Mouse (Mus musculus) spleen, postnatal 14 days (tissue): ENCODE measurements around the gene Ptpn4.

Experiments used
- DNase-seq, 2 experiments: peaks; one replicate each; pipeline ENCODE4 v3.0.0; 2021 to 2022; ENCODE audit warnings: low spot score in 2 of 2

Ptpn4 gene

GRCm38 (mm10) chr1:119837035-119837751 lies at the start of gene Ptpn4:
Ptpn4 (minus strand) TSS chr1:119837613.
- peak; percentile 94 to 96 for DNase-seq

GRCm38 (mm10) chr1:119886320-119886719 lies 48.9 kb upstream of the Ptpn4 start:
- DNase-seq, result no peak

DNA sequence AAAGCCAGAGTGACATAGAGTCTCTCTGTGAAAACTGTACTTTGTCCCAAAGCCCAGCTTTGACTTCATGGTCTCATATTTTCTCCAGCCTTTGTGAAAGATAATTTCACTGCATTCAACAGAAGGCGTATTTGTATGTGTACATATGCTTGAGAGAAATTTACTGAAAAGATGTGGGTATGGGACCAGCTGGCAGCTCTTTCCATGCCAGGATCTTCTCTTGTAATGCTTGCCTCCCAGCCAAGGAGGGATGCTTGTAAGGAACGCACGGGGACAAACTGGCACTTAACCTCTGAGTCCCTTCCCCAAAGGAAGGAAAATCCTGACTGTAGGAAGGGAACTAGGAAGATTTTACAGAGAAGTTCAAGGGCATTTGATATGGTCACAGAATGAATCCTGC lies 46.9 kb upstream of the Ptpn4 start:
- DNase-seq, result no peak

DNA sequence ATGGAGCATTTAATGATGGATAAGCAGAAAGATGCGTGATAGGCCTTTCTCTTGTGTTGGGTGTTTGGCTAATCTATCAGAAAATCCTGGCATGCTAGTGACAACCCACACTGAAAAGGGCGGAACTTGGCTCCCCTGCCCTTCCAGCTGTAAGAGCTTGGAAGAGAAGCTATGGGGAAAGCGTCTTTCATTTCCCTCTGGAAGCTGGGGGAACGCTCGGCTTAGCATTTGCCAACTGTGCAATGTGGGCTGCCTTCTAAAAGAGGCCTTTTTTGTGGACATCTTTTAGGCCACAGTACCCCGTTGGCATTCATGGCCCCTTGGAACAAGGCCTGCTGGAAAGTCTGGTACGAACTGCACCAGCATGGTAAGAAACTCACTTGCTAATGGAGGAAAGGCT lies 41.5 kb upstream of the Ptpn4 start:
- no peak for DNase-seq

GRCm38 (mm10) chr1:119877469-119877868 lies 40.1 kb upstream of the Ptpn4 start:
- DNase-seq, result no peak

GRCm38 (mm10) chr1:119868395-119869161 lies 31.2 kb upstream of the Ptpn4 start:
- no peak for DNase-seq

- no peak for DNase-seq
Observed at GRCm38 (mm10) chr1:119867300-119867699, 29.9 kb upstream of the Ptpn4 start.

DNA sequence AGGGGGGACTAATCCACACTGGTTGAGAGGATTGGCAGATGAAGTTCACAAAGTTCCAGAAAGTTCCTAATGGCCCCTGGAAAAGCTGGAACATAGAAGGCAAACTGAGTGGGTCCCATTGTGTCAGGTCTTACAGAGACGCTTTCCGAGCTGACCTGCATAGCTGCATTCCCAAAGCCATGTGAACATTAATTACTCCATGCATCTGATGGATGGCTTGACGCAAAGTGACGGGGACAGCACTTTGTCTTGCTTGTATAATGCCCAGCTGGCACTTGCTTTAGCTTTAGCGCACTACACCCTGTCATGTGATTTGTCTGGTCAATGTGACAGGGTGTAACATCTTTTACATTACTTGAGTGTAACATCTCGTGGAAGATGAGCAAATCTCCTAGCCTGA lies 27.9 kb upstream of the Ptpn4 start:
- no peak for DNase-seq

DNA sequence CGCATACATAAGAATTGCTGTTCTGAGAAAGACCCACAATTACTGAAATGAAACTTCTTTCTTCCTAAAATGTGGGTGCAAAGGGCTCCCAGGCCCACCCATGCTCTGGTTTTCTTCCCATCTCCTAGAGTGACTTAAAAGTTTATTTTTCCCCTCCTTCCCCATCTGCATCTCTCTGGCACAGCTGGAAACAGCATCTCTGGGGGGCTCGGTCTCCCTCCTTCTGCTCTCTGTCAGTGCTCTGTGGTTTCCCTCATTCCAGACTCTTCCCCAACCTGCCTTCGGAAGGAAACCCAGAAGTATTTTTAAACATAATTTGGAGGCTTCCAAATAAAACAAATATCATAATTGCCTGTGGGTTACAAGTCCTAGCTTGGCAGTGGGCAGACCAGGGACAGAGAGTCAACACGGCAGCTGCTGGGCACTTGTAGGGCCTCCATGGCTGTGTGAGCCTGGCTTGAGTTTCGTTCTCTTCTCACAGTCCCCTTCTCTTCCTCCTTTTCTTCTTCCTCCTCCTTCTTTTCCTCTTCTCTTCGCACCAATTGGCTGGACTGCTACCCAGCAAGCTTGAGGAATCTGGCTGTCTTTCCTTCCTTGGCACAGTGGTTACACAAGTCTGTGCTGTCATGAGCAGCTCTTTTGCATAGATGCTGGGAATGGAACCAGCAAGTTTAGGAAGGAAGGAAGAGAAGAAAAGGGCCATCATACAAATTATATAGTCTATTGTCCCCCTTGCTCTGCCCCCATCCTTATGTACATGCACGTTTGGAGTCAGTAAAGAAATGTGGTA lies 26.3 kb upstream of the Ptpn4 start:
- no peak for DNase-seq

DNA sequence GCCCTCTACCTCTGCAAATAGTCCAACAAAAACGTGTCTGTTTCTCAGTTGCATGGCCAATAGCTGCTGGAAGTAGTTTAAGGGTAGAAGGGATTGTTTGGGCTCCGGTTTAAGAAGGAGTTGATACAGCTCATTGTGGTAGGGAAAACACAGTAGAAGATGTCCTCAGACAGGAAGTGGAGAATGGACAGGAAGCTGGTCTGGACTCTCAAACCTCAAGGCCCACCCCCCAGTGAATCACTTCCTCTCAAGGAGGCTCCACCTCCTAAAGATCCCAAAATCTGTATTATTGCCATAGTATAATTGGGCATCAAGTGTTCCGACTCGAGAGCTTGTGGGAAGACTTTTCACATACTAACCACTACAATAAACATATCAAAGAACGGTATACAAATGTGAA lies 22.2 kb upstream of the Ptpn4 start:
- no peak for DNase-seq

DNA sequence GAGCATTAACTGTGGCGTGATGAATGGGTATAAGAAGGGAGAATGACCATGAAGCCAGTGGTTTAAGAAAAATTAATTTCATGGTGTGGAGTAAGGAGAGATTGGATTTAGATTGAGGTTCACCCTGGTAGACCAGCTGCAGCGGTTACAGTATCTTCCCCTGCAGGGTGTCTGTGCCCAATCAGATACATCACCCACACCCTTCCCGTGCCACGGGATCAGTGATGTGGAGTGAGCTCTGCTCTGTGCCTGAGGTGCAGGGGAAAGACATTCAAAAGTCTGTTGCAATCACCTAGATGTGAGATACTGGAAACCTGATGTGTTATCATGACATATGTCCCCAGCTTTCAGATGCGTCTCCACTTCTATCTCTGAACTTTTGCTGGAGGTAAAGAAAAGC lies 15.6 kb upstream of the Ptpn4 start:
- DNase-seq, result no peak

DNA sequence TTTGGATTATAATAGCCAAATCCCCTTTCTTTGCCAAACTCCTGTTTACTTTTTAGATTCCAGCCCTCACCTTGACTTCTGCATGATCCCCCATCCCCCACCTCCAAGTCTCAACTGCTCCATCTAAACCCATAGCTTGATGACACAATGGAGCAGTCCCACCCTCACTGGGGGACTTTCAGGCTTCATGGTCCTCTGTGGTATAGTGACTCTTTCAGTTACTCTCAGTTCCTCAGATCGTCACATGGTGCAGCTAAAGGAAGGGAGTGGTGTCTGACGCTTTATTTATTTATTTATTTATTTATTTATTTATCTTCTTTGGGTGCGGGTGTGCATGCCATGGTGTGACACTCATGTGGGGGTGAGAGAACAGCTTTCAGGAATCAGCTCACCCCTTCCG lies 14.9 kb upstream of the Ptpn4 start:
- DNase-seq, result no peak

DNA sequence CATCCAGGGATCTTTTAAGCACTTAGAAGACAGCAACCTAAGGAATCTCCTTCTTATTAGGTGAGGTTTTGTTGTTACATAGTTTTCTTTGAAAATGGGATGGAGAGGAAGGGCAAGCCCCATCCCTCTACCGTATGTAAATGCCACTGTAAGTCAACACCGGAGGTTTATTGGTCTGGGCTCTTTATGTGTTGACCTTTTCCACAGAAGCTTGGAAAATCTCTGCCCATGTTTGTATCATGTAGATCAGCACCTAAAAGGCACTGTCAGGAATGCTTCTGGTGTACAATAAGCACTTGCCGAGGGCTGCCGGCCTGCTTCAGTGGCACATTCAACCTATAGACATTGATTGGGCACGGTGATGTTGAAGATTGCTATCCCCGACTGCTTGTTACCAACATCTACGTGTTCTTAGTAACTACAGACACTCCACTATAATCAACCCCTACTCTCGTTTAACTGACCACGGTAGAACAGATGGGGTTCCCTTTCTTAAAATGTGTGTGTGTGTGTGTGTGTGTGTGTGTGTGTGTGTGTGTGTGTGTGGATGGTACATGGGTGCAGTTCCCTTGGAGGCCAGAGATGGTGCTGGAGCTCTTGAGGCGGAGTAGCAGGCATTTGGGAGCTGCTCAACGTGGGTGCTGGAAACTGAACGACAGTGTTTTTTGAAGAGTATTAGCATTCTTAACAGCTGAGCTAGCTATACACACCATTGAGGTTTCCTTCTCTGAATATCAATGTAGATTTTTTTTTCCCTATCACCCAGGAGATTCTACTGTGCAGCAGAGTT lies 11.9 kb upstream of the Ptpn4 start:
- DNase-seq, result no peak

DNA sequence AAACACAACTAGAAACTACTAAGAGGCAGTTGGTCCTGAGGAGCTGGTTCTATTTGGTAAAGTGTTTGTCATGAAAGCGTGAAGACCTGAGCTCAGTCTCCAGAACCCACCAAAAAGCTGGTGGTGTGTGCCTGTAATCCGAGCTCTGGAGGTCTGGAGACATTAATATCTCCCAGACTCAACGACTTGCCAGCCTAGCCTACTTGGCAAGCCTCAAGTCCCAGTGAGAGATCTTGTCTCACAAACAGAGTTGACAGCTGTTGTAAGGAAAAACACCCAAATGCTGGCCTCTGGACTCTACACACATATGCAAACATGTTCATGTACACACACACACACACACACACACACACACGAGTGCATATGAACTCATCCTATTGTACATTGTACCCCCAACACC lies 7.9 kb upstream of the Ptpn4 start:
- no peak for DNase-seq

GRCm38 (mm10) chr1:119843121-119843520 lies 5.7 kb upstream of the Ptpn4 start:
- no peak for DNase-seq

DNA sequence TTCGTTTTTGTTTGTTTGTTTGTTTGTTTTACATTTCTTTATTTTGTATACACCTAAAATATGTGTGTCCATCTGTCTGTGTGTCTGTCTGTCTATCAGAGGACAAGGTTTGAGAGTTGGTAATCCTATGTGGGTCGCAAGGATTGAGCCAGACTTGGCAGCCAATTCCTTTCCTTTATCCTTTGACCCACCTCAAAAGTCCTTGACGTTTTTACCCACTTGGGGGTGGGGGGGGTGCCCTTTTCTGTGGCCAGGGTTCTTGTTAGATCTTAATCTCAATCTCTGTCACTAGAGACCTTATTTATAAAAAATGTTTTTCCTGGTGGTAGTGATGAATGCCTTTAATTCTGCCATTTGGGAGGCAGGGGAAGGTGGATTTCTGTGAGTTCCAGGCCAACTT lies 828 bp upstream of the Ptpn4 start:
- DNase-seq, result no peak

DNA sequence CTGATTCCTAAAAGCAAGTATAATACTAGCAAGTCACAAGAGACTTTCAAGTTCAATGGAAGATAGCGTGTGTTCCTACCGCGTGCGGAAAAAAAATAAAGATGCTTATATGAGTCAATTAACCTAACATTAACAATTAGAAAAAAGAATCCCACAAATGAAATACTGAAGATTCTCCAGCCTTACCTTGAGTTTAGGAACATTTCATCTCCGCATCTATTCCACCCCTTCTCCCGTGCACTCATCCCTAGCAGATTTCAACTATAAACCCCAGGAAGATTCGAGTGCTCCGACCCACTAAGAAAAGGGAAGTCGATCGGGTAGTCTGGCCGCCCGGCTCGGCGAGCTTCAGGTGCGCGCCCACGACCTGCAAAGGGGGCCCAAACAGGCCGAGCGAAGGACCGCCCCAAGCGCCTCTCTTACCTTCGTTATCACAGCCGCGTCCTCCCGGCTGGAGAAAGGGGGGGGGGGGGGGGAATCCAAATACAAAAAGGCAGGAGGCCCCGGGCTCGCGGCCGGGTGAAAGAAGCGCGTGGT lies 866 bp downstream of the Ptpn4 start:
- peak; percentile 16 to 30 for DNase-seq

GRCm38 (mm10) chr1:119835726-119836478 lies 1.5 kb downstream of the Ptpn4 start:
- no peak for DNase-seq

- DNase-seq, result no peak
Observed at GRCm38 (mm10) chr1:119828160-119828559, 9.3 kb downstream of the Ptpn4 start.

- no peak for DNase-seq
Observed at GRCm38 (mm10) chr1:119818704-119819103, 18.7 kb downstream of the Ptpn4 start.

- DNase-seq, result no peak
Observed at GRCm38 (mm10) chr1:119807707-119808106, 29.7 kb downstream of the Ptpn4 start.
